Mouse (Mus musculus): ENCODE measurements around the gene Tsg101. TPM values are rescaled to one million over a fixed set of nuclear protein-coding genes. Genes with fewer than 3 reads are reported as not detected.

The Tsg101 gene
- polyA plus RNA-seq, 1 experiment from 2014 or later = 342 TPM

DNA sequence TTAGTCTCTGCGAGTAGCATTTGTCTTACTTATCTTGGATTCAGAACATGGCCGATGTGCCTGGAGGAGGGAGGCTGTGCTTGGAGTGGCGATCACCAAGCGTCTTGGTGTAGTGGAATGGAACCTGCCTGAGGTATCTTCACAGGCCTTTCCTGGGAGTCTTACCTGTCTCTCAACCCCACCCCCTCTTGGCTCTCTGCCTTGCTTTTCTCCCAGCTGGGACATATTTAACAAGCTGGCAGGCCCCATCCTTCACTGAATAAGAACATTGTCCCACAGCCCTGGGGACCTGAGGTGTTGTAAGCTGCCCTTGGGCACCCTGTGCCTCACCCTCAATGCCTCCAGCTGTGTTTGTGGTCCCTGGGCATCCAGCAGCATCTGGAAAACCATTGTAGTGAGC lies 76.2 kb downstream of the Tsg101 start:
- no peak overlapping the region for H3K4me2 ChIP-seq

GRCm38 (mm10) chr7:46842278-46842677 lies 77.5 kb downstream of the Tsg101 start:
- Histone ChIP-seq H3K4me1 (replicated peaks) (peaks cover 36% of the 10 kb centered on the region), H3K4me2 (no peak overlapping the region), H3K27me3 (no peaks in the 10 kb centered on the region), H3K4me3 (no peak overlapping the region), H3K9ac (no peak overlapping the region), H3K9me3 (no peaks in the 10 kb centered on the region), H3K36me3 (no peaks in the 10 kb centered on the region), H3K27ac (replicated peaks) (no peak overlapping the region)
- ATAC-seq (ENCODE audit: low FRiP score, low read depth) = no peak
- 45% methylated on average over 4 of the region's 5 CpGs for WGBS

More for the DNA sequence above, 76.2 kb downstream of the Tsg101 start:
- Histone ChIP-seq H3K9ac (no peak overlapping the region), H3K27ac (replicated peaks) (no peak overlapping the region), H3K4me3 (no peak overlapping the region), H3K27me3 (no peaks in the 10 kb centered on the region), H3K9me3 (no peaks in the 10 kb centered on the region), H3K4me1 (replicated peaks) (peaks cover 32% of the 10 kb centered on the region), H3K36me3 (peaks cover 5% of the 10 kb centered on the region)
- WGBS = 94% methylated on average over 4 of the region's 4 CpGs
- ATAC-seq (ENCODE audit: low FRiP score, low read depth) = no peak

GRCm38 (mm10) chr7:46840787-46841525 lies 78.8 kb downstream of the Tsg101 start, which contains the start of gene Ldha:
Gene Ldha, plus strand, starts transcription at chr7:46841475.
- no peak within 1 kb of the TSS for H3K27ac ChIP-seq (replicated peaks)
- WGBS = 34% methylated on average over 6 of the region's 6 CpGs
- no peaks in the 10 kb centered on the region for H3K27me3 ChIP-seq
- H3K36me3 ChIP-seq = no peaks in the 10 kb centered on the region
- peaks cover 29% of the 10 kb centered on the region for H3K4me1 ChIP-seq (replicated peaks)
- H3K9me3 ChIP-seq = no peaks in the 10 kb centered on the region
- ATAC-seq (ENCODE audit: low FRiP score, low read depth) = no peak
- no peak within 1 kb of the TSS for H3K4me3 ChIP-seq
- no peak within 1 kb of the TSS for H3K9ac ChIP-seq
- no peak within 1 kb of the TSS for H3K4me2 ChIP-seq

- no peak overlapping the region for H3K4me3 ChIP-seq
- no peak overlapping the region for H3K9ac ChIP-seq
- no peaks in the 10 kb centered on the region for H3K9me3 ChIP-seq
- no peak overlapping the region for H3K4me2 ChIP-seq
- H3K27me3 ChIP-seq = no peaks in the 10 kb centered on the region
- 58% methylated on average over 4 of the region's 4 CpGs for WGBS
- peaks cover 30% of the 10 kb centered on the region for H3K4me1 ChIP-seq (replicated peaks)
- ATAC-seq (ENCODE audit: low FRiP score, low read depth) = no peak
- no peaks in the 10 kb centered on the region for H3K36me3 ChIP-seq
- no peak overlapping the region for H3K27ac ChIP-seq (replicated peaks)
Measured at GRCm38 (mm10) chr7:46840326-46840725, 79.4 kb downstream of the Tsg101 start.

DNA sequence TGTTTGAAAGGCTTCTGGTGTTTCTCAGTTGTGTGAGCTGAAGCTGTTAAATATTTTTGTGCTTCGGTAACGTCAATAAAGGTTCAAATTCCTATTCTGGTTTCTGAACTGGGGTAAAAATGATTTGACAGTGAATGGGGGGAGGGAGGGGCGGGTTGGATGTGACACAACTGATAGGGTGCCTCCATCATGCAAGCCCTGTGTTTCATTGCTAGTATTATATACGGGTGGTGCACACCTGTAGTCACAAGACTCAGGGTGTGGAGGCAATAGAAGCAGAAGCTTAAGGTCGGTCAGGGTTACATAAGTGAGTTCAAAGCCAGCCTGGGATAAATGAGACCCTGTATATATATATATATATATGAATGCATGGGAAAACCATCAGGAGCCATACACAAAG lies 79.9 kb downstream of the Tsg101 start:
- Histone ChIP-seq H3K9ac (no peak overlapping the region), H3K27ac (replicated peaks) (no peak overlapping the region), H3K4me1 (replicated peaks) (peaks cover 29% of the 10 kb centered on the region), H3K9me3 (no peaks in the 10 kb centered on the region), H3K4me2 (no peak overlapping the region), H3K36me3 (no peaks in the 10 kb centered on the region), H3K4me3 (no peak overlapping the region), H3K27me3 (no peaks in the 10 kb centered on the region)
- WGBS = 85% methylated on average over 5 of the region's 5 CpGs
- ATAC-seq (ENCODE audit: low FRiP score, low read depth) = no peak

GRCm38 (mm10) chr7:46839446-46839845 lies 80.3 kb downstream of the Tsg101 start:
- 45% methylated on average over 7 of the region's 7 CpGs for WGBS
- no peak for ATAC-seq (ENCODE audit: low FRiP score, low read depth)
- H3K27me3 ChIP-seq = no peaks in the 10 kb centered on the region
- peaks cover 26% of the 10 kb centered on the region for H3K4me1 ChIP-seq (replicated peaks)
- H3K27ac ChIP-seq (replicated peaks) = peak overlapping the region; percentile 74
- H3K9ac ChIP-seq = no peak overlapping the region
- H3K9me3 ChIP-seq = no peaks in the 10 kb centered on the region
- peak overlapping the region; percentile 33; the same call in 1 of the 2 replicates for H3K4me2 ChIP-seq
- no peaks in the 10 kb centered on the region for H3K36me3 ChIP-seq
- no peak overlapping the region for H3K4me3 ChIP-seq

Other genes with a start within 250 kb of the Tsg101 start
- gene Tph1, start 247.4 kb downstream of the Tsg101 start, polyA plus RNA-seq (2015; fragmentation: Nextera tagmentation; extraction: Ambion mirVana) = 0.39 and 0.46 TPM in 2 replicates
- 16.1 and 16.8 TPM in 2 replicates for gene Saal1, start 209.3 kb downstream of the Tsg101 start, polyA plus RNA-seq (2015; fragmentation: Nextera tagmentation; extraction: Ambion mirVana)
- 0.26 and 0.43 TPM in 2 replicates for gene Saa3, start 204.3 kb downstream of the Tsg101 start, polyA plus RNA-seq (2015; fragmentation: Nextera tagmentation; extraction: Ambion mirVana)
- gene Saa4, start 187.4 kb downstream of the Tsg101 start, polyA plus RNA-seq (2015; fragmentation: Nextera tagmentation; extraction: Ambion mirVana) = not detected in 2 replicates
- not detected in 2 replicates for gene Saa1, start 177.0 kb downstream of the Tsg101 start, polyA plus RNA-seq (2015; fragmentation: Nextera tagmentation; extraction: Ambion mirVana)
- gene Saa2, start 168.2 kb downstream of the Tsg101 start, polyA plus RNA-seq (2015; fragmentation: Nextera tagmentation; extraction: Ambion mirVana) = 0.14 TPM in 1 of 2 replicates, not detected in the other
- gene Hps5, start 123.9 kb downstream of the Tsg101 start, polyA plus RNA-seq (2015; fragmentation: Nextera tagmentation; extraction: Ambion mirVana) = 13.2 and 14.4 TPM in 2 replicates
- gene Gtf2h1, start 123.9 kb downstream of the Tsg101 start, polyA plus RNA-seq (2015; fragmentation: Nextera tagmentation; extraction: Ambion mirVana) = 39.5 and 41.2 TPM in 2 replicates
- gene Ldha, start 78.5 kb downstream of the Tsg101 start, polyA plus RNA-seq (2015; fragmentation: Nextera tagmentation; extraction: Ambion mirVana) = 696 and 729 TPM in 2 replicates
- gene Ldhc, start 58.8 kb downstream of the Tsg101 start, polyA plus RNA-seq (2015; fragmentation: Nextera tagmentation; extraction: Ambion mirVana) = 0.30 and 0.34 TPM in 2 replicates
- gene Uevld, start 38.6 kb upstream of the Tsg101 start, polyA plus RNA-seq (2015; fragmentation: Nextera tagmentation; extraction: Ambion mirVana) = 4.5 and 5.6 TPM in 2 replicates
- gene Gm9999, start 63.6 kb upstream of the Tsg101 start, polyA plus RNA-seq (2015; fragmentation: Nextera tagmentation; extraction: Ambion mirVana) = not detected in 2 replicates
- gene Spty2d1, start 88.4 kb upstream of the Tsg101 start, polyA plus RNA-seq (2015; fragmentation: Nextera tagmentation; extraction: Ambion mirVana) = 8.3 and 8.4 TPM in 2 replicates
- 25.8 and 25.9 TPM in 2 replicates for gene Tmem86a, start 130.6 kb upstream of the Tsg101 start, polyA plus RNA-seq (2015; fragmentation: Nextera tagmentation; extraction: Ambion mirVana)
- gene Ptpn5, start 213.7 kb upstream of the Tsg101 start, polyA plus RNA-seq (2015; fragmentation: Nextera tagmentation; extraction: Ambion mirVana) = 152 and 190 TPM in 2 replicates